In genomic region chr19:45795406-45795944, GRCm38 (mm10) we compare ENCODE assay signal across 10 mouse cellular contexts. TPM values are rescaled to one million over a fixed set of nuclear protein-coding genes. Genes with fewer than 3 reads are reported as not detected.
DNase-seq lines count a peak whose midpoint lies in the region; ATAC-seq lines count a peak whose summit lies in the region.
"Had no signal": no experiment of that assay in that cellular context is flagged by ENCODE, and none has a peak within 500 bp of the region (broad histone marks: within the 10 kb centered on the region; RNA-seq: fewer than 3 reads in every experiment).

No protein-coding gene starts in this region.

- 0 out of 2 replicates have a peak overlapping the region, but pooled peaks have one; percentile 19 for H3K4me3 ChIP-seq in forebrain, embryonic 12.5 days (replicated peaks)
- H3K4me3 ChIP-seq in limb, embryonic 11.5 days (ENCODE audit: low read depth, low read length): no peak overlapping the region
- no peak overlapping the region for H3K4me3 ChIP-seq in neural tube, embryonic 12.5 days

- ATAC-seq in forebrain, embryonic 12.5 days (ENCODE audit: low FRiP score): no peak
- ATAC-seq in limb, embryonic 11.5 days (ENCODE audit: insufficient number of reproducible peaks, low FRiP score, low TSS enrichment, low read depth): no peak
- ATAC-seq in neural tube, embryonic 12.5 days (ENCODE audit: low FRiP score, low read depth): no peak
- no peak for ATAC-seq in megakaryocyte-erythroid progenitor cell, adult 5-6 weeks (replicated peaks; ENCODE audit: low FRiP score, low TSS enrichment, poor library complexity, severe bottlenecking)

- no peak overlapping the region for H3K27ac ChIP-seq in forebrain, embryonic 12.5 days
- no peak overlapping the region for H3K27ac ChIP-seq in limb, embryonic 11.5 days (replicated peaks; ENCODE audit: low read depth, low read length)
- no peak overlapping the region for H3K27ac ChIP-seq in neural tube, embryonic 12.5 days

- peak overlapping the region; percentile 47 for H3K4me2 ChIP-seq in forebrain, embryonic 12.5 days
- peak overlapping the region; percentile 43 for H3K4me2 ChIP-seq in limb, embryonic 11.5 days (ENCODE audit: low read depth, severe bottlenecking)
- peak overlapping the region; percentile 53 for H3K4me2 ChIP-seq in neural tube, embryonic 12.5 days (replicated peaks)

- H3K9me3 ChIP-seq in forebrain, embryonic 12.5 days: no peaks in the 10 kb centered on the region
- no peaks in the 10 kb centered on the region for H3K9me3 ChIP-seq in limb, embryonic 11.5 days (ENCODE audit: control insufficient read depth, low read length)
- H3K9me3 ChIP-seq in neural tube, embryonic 12.5 days: no peaks in the 10 kb centered on the region

- H3K36me3 ChIP-seq in forebrain, embryonic 12.5 days (replicated peaks): no peaks in the 10 kb centered on the region
- H3K36me3 ChIP-seq in limb, embryonic 11.5 days (ENCODE audit: control insufficient read depth, insufficient read depth, low read length): no peaks in the 10 kb centered on the region
- H3K36me3 ChIP-seq in neural tube, embryonic 12.5 days: no peaks in the 10 kb centered on the region

- DNase-seq in lung, adult 18-20 months: peak; percentile 62 to 73
- no peak for DNase-seq in lung, postnatal 25 days (ENCODE audit: low spot score)
- no peak for DNase-seq in limb, embryonic 11.5 days (ENCODE audit: low spot score)
- DNase-seq in cerebellum, postnatal 25 days: no peak
- DNase-seq in yolk sac, embryonic 10.5 days (ENCODE audit: low spot score): no peak
- DNase-seq: left cerebral cortex, postnatal 4 days; right cerebral cortex, postnatal 4 days had no signal

- 35% methylated on average over 15 of the region's 15 CpGs for WGBS in forebrain, embryonic 12.5 days
- 27% methylated on average over 15 of the region's 15 CpGs for WGBS in limb, embryonic 11.5 days
- WGBS in neural tube, embryonic 12.5 days: 40% methylated on average over 15 of the region's 15 CpGs

- H3K9ac ChIP-seq in forebrain, embryonic 12.5 days: no peak overlapping the region
- no peak overlapping the region for H3K9ac ChIP-seq in limb, embryonic 11.5 days (ENCODE audit: low read length)
- no peak overlapping the region for H3K9ac ChIP-seq in neural tube, embryonic 12.5 days

- H3K27me3 ChIP-seq in forebrain, embryonic 12.5 days: no peaks in the 10 kb centered on the region
- H3K27me3 ChIP-seq in limb, embryonic 11.5 days (ENCODE audit: control insufficient read depth, insufficient read depth, low read length): no peaks in the 10 kb centered on the region
- no peaks in the 10 kb centered on the region; the same call in 1 of the 2 replicates for H3K27me3 ChIP-seq in neural tube, embryonic 12.5 days (replicated peaks)

- H3K4me1 ChIP-seq in forebrain, embryonic 12.5 days: peaks cover 14% of the 10 kb centered on the region
- peaks cover 8% of the 10 kb centered on the region; the same call in 1 of the 2 replicates for H3K4me1 ChIP-seq in limb, embryonic 11.5 days (ENCODE audit: control insufficient read depth, insufficient read depth, low read length)
- H3K4me1 ChIP-seq in neural tube, embryonic 12.5 days: peaks cover 7% of the 10 kb centered on the region; the same call in 1 of the 2 replicates

RNA-seq across cellular contexts. Expression of gene Mgea5, which starts 11.8 kb away (rescaled TPM):
- polyA plus RNA-seq in forebrain, embryonic 12.5 days (2016; fragmentation: Nextera tagmentation; extraction: Ambion mirVana): 94.7 and 105 TPM in 2 replicates
- polyA plus RNA-seq in limb, embryonic 11.5 days (2014; fragmentation: Nextera tagmentation; extraction: Ambion mirVana): 65.5 and 75.1 TPM in 2 replicates
- 102 and 109 TPM in 2 replicates for polyA plus RNA-seq in neural tube, embryonic 12.5 days (2016; fragmentation: Nextera tagmentation; extraction: Ambion mirVana)
- 75.0 and 86.3 TPM in 2 replicates for total RNA-seq in megakaryocyte-erythroid progenitor cell, adult 5-6 weeks (2014; fragmentation: Nextera tagmentation)
- total RNA-seq in megakaryocyte-erythroid progenitor cell, adult 5-6 weeks (2017): 117 and 134 TPM in 2 replicates

RNA-seq across cellular contexts. Expression of gene Kcnip2, which starts 20.4 kb away (rescaled TPM):
- polyA plus RNA-seq in forebrain, embryonic 12.5 days (2016; fragmentation: Nextera tagmentation; extraction: Ambion mirVana): 2.7 and 4.0 TPM in 2 replicates
- 0.28 and 0.67 TPM in 2 replicates for polyA plus RNA-seq in limb, embryonic 11.5 days (2014; fragmentation: Nextera tagmentation; extraction: Ambion mirVana)
- 4.5 and 4.8 TPM in 2 replicates for polyA plus RNA-seq in neural tube, embryonic 12.5 days (2016; fragmentation: Nextera tagmentation; extraction: Ambion mirVana)
- total RNA-seq in megakaryocyte-erythroid progenitor cell, adult 5-6 weeks (2014; fragmentation: Nextera tagmentation): 0.52 TPM in 1 of 2 replicates, not detected in the other
- 0.34 and 3.6 TPM in 2 replicates for total RNA-seq in megakaryocyte-erythroid progenitor cell, adult 5-6 weeks (2017)

RNA-seq across cellular contexts. Expression of gene Npm3, which starts 46.1 kb away (rescaled TPM):
- 9.0 and 10.7 TPM in 2 replicates for polyA plus RNA-seq in forebrain, embryonic 12.5 days (2016; fragmentation: Nextera tagmentation; extraction: Ambion mirVana)
- 15.9 and 19.5 TPM in 2 replicates for polyA plus RNA-seq in limb, embryonic 11.5 days (2014; fragmentation: Nextera tagmentation; extraction: Ambion mirVana)
- 5.9 and 7.8 TPM in 2 replicates for polyA plus RNA-seq in neural tube, embryonic 12.5 days (2016; fragmentation: Nextera tagmentation; extraction: Ambion mirVana)
- 124 and 184 TPM in 2 replicates for total RNA-seq in megakaryocyte-erythroid progenitor cell, adult 5-6 weeks (2014; fragmentation: Nextera tagmentation)
- total RNA-seq in megakaryocyte-erythroid progenitor cell, adult 5-6 weeks (2017): 123 and 135 TPM in 2 replicates

RNA-seq across cellular contexts. Expression of gene Fgf8, which starts 52.8 kb away (rescaled TPM):
- polyA plus RNA-seq in forebrain, embryonic 12.5 days (2016; fragmentation: Nextera tagmentation; extraction: Ambion mirVana): 4.6 TPM in 2 replicates
- 42.8 and 46.1 TPM in 2 replicates for polyA plus RNA-seq in limb, embryonic 11.5 days (2014; fragmentation: Nextera tagmentation; extraction: Ambion mirVana)
- not detected in 2 replicates for polyA plus RNA-seq in neural tube, embryonic 12.5 days (2016; fragmentation: Nextera tagmentation; extraction: Ambion mirVana)
- total RNA-seq in megakaryocyte-erythroid progenitor cell, adult 5-6 weeks (2014; fragmentation: Nextera tagmentation): not detected in 2 replicates
- not detected in 2 replicates for total RNA-seq in megakaryocyte-erythroid progenitor cell, adult 5-6 weeks (2017)
- total RNA-seq: left cerebral cortex, postnatal 4 days had no signal

Comparison
In these comparisons a context has a peak if more than half of its experiments do, and no peak if none do; other contexts are left out.
1. DNase-seq: peak in lung, adult 18-20 months (2 of 2); none in lung, postnatal 25 days (single experiment), limb, embryonic 11.5 days (single experiment), cerebellum, postnatal 25 days (0 of 2) and yolk sac, embryonic 10.5 days (single experiment).
2. Peak in every context shown above with its lines, with median percentiles within 50 percentile points of each other: H3K4me2 ChIP-seq.